Mouse (Mus musculus): ENCODE measurements around the gene Rprd1b. TPM values are rescaled to one million over a fixed set of nuclear protein-coding genes. Genes with fewer than 3 reads are reported as not detected.
A peak's percentile ranks its signal among the peaks of the same experiment; 100 is the strongest.

Gene Rprd1b
- polyA plus RNA-seq, 1 experiment from 2014 or later, result 30.8 TPM

DNA sequence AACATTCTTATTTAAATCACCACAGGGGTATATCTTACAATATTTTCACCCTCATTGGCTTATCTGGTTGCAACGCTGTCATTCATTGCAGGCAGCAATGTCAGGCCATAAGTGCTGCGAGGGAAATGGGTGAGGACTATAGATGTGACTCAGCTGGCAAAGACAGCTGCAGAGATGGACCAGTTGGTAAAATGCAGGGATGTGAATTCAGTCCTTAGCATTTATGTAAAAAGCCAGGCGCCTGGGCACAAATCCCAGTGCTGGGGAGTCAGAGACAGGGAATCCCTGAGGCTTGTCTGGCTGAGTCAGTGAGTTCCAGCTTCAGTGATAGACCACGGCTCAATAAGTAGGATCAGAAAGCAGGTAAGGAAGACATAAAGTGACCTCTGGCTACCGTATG, 73.5 kb downstream of the Rprd1b start:
- DNase-seq (ENCODE audit: low spot score), result no peak
- Histone ChIP-seq H3K36me3 (replicated peaks; ENCODE audit: control insufficient read depth, insufficient read depth) (no peaks in the 10 kb centered on the region), H3K9ac (no peak overlapping the region), H3K9me3 (ENCODE audit: control insufficient read depth, low read length) (no peaks in the 10 kb centered on the region), H3K27ac (no peak overlapping the region), H3K4me2 (replicated peaks) (no peak overlapping the region), H3K27me3 (ENCODE audit: control insufficient read depth, insufficient read depth, low read length) (no peaks in the 10 kb centered on the region), H3K4me3 (replicated peaks; ENCODE audit: low read length) (no peak overlapping the region), H3K4me1 (replicated peaks; ENCODE audit: control insufficient read depth, insufficient read depth, low read length) (0 out of 2 replicates have a peak, but pooled peaks cover 3% of the 10 kb centered on the region)
- WGBS, result 78% methylated on average over 5 of the region's 5 CpGs
- no peak for ATAC-seq (ENCODE audit: low FRiP score)

- DNase-seq (ENCODE audit: low spot score) (no peak), ATAC-seq (ENCODE audit: low FRiP score) (no peak)
- Histone ChIP-seq H3K9me3 (ENCODE audit: control insufficient read depth, low read length) (no peaks in the 10 kb centered on the region), H3K27ac (no peak overlapping the region), H3K4me1 (replicated peaks; ENCODE audit: control insufficient read depth, insufficient read depth, low read length) (0 out of 2 replicates have a peak, but pooled peaks cover 6% of the 10 kb centered on the region), H3K9ac (no peak overlapping the region), H3K4me2 (replicated peaks) (no peak overlapping the region), H3K4me3 (replicated peaks; ENCODE audit: low read length) (no peak overlapping the region), H3K36me3 (replicated peaks; ENCODE audit: control insufficient read depth, insufficient read depth) (no peaks in the 10 kb centered on the region), H3K27me3 (ENCODE audit: control insufficient read depth, insufficient read depth, low read length) (no peaks in the 10 kb centered on the region)
- WGBS, result 86% methylated on average over 6 of the region's 6 CpGs
These were observed 76.7 kb downstream of the Rprd1b start for GRCm38 (mm10) chr2:158104966-158105365.

DNA sequence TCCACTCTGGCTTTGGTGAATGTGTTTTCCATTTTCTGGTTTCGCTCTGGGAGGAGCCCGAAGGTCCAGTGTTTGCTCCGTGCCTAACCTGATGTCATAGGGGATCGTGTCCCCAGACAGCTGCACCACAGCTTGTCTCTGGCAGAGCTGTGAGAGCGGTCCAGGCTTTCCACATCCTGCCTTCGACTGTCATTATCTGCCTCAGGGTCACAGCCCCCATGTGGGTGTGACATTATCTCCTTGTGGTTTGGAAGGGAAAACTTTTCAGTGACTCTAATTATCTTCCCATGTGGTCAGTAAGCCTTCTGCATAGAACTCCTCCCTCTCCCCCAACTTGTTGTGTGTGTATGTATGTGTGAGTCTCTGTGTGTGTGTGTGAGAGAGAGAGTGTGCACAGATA, 77.3 kb downstream of the Rprd1b start:
- H3K27ac ChIP-seq, result no peak overlapping the region
- no peak overlapping the region for H3K4me2 ChIP-seq (replicated peaks)
- no peak for DNase-seq (ENCODE audit: low spot score)
- no peak overlapping the region for H3K4me3 ChIP-seq (replicated peaks; ENCODE audit: low read length)
- H3K9me3 ChIP-seq (ENCODE audit: control insufficient read depth, low read length), result no peaks in the 10 kb centered on the region
- no peaks in the 10 kb centered on the region for H3K27me3 ChIP-seq (ENCODE audit: control insufficient read depth, insufficient read depth, low read length)
- WGBS, result 91% methylated on average over 6 of the region's 6 CpGs
- no peak overlapping the region for H3K9ac ChIP-seq
- ATAC-seq (ENCODE audit: low FRiP score), result no peak
- H3K36me3 ChIP-seq (replicated peaks; ENCODE audit: control insufficient read depth, insufficient read depth), result no peaks in the 10 kb centered on the region
- H3K4me1 ChIP-seq (replicated peaks; ENCODE audit: control insufficient read depth, insufficient read depth, low read length), result 0 out of 2 replicates have a peak, but pooled peaks cover 6% of the 10 kb centered on the region

GRCm38 (mm10) chr2:158106947-158107587, 78.8 kb downstream of the Rprd1b start:
- no peak overlapping the region for H3K9ac ChIP-seq
- H3K4me1 ChIP-seq (replicated peaks; ENCODE audit: control insufficient read depth, insufficient read depth, low read length), result 0 out of 2 replicates have a peak, but pooled peaks cover 6% of the 10 kb centered on the region
- no peaks in the 10 kb centered on the region for H3K27me3 ChIP-seq (ENCODE audit: control insufficient read depth, insufficient read depth, low read length)
- peak; percentile 59; the same call in 1 of the 2 replicates for ATAC-seq (ENCODE audit: low FRiP score)
- DNase-seq (ENCODE audit: low spot score), result peak; percentile 63
- no peaks in the 10 kb centered on the region for H3K9me3 ChIP-seq (ENCODE audit: control insufficient read depth, low read length)
- 36% methylated on average over 6 of the region's 6 CpGs for WGBS
- H3K4me3 ChIP-seq (replicated peaks; ENCODE audit: low read length), result no peak overlapping the region
- no peak overlapping the region for H3K27ac ChIP-seq
- H3K36me3 ChIP-seq (replicated peaks; ENCODE audit: control insufficient read depth, insufficient read depth), result no peaks in the 10 kb centered on the region
- no peak overlapping the region for H3K4me2 ChIP-seq (replicated peaks)

DNA sequence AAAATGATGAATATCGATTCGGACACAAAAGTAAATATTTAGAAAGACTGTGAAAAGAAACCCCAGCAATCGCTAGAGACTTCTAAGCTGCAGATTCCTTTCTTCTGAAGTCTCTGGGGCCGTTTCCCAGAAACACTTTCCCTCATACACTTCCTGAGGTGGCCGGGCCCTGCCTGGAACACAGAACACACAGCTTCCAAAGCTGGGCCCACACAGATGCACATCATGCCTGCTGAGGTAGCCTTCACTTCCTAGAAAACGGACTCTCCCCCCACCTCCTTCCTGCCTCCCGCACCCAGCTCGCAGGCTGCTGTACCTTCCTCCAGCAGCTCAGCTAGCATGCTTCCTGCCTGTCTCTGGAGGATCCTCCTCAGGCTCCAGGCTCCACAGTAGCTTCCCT, 81.2 kb downstream of the Rprd1b start:
- Histone ChIP-seq H3K4me1 (replicated peaks; ENCODE audit: control insufficient read depth, insufficient read depth, low read length) (0 out of 2 replicates have a peak, but pooled peaks cover 6% of the 10 kb centered on the region), H3K4me3 (replicated peaks; ENCODE audit: low read length) (no peak overlapping the region), H3K9ac (no peak overlapping the region), H3K4me2 (replicated peaks) (no peak overlapping the region), H3K27ac (no peak overlapping the region), H3K27me3 (ENCODE audit: control insufficient read depth, insufficient read depth, low read length) (no peaks in the 10 kb centered on the region), H3K9me3 (ENCODE audit: control insufficient read depth, low read length) (no peaks in the 10 kb centered on the region), H3K36me3 (replicated peaks; ENCODE audit: control insufficient read depth, insufficient read depth) (no peaks in the 10 kb centered on the region)
- no peak for ATAC-seq (ENCODE audit: low FRiP score)
- WGBS, result 63% methylated on average over 8 of the region's 8 CpGs
- DNase-seq (ENCODE audit: low spot score), result no peak

DNA sequence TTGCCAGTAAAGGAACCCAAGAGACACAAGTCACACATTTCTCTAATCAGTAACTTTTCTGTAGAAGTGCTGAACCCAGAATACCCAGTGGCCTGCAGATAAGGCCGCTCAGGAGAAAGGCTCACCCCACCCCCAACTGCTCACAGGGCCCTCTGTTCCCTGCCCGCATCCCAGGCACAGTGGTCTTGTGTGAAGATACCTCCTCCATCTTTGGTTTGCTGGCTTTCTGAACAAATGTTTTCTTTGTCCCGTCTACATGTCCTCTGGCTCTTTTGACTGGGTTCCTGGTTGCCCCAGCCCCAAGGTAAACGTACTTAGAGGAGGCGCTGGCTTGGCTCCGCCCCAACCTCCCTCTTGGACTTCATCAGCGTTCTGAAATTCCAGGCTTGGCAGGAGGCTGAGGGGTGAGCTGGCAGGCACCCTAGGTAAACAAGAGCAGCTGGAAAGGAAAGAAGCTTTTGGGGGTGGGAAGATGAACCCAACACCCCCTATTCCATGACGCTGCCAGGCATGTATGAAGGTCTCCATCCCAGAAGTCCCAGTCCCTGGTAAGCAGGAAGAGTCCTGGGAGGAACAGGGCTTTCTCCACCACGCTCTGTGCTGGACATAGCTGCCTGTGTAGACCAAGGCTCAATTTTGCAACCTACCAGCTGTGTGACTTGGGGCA, 85.4 kb downstream of the Rprd1b start:
- peak; percentile 34 for DNase-seq (ENCODE audit: low spot score)
- no peak for ATAC-seq (ENCODE audit: low FRiP score)
- no peak overlapping the region for H3K4me2 ChIP-seq (replicated peaks)
- 42% methylated on average over 9 of the region's 9 CpGs for WGBS
- H3K4me1 ChIP-seq (replicated peaks; ENCODE audit: control insufficient read depth, insufficient read depth, low read length), result no peaks in the 10 kb centered on the region
- no peak overlapping the region for H3K4me3 ChIP-seq (replicated peaks; ENCODE audit: low read length)
- H3K9me3 ChIP-seq (ENCODE audit: control insufficient read depth, low read length), result no peaks in the 10 kb centered on the region
- H3K27me3 ChIP-seq (ENCODE audit: control insufficient read depth, insufficient read depth, low read length), result no peaks in the 10 kb centered on the region
- H3K27ac ChIP-seq, result no peak overlapping the region
- H3K36me3 ChIP-seq (replicated peaks; ENCODE audit: control insufficient read depth, insufficient read depth), result no peaks in the 10 kb centered on the region
- no peak overlapping the region for H3K9ac ChIP-seq

DNA sequence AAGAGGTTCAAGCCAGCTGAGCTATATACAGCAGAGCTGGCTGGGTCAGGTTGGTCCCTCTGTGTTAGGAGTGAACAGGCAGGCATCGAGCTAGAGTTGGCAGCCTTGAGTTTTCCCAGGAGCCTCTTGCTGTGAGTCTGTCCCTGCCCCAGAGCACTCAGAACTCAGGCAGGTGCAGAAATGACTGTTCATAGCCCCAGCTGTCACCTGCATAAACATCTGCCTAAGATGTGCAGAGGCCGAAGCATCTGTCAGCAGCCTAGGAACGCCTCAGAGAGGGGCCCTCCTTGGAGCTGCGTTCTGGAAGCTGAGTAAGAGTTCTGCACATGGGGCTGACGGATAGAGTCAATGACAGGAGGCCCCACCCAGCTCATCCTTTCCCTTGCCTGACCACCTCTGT, 86.6 kb downstream of the Rprd1b start:
- no peak overlapping the region for H3K4me3 ChIP-seq (replicated peaks; ENCODE audit: low read length)
- no peak overlapping the region for H3K27ac ChIP-seq
- ATAC-seq (ENCODE audit: low FRiP score) (no peak), DNase-seq (ENCODE audit: low spot score) (peak; percentile 33)
- H3K4me2 ChIP-seq (replicated peaks), result no peak overlapping the region
- no peaks in the 10 kb centered on the region for H3K4me1 ChIP-seq (replicated peaks; ENCODE audit: control insufficient read depth, insufficient read depth, low read length)
- H3K9ac ChIP-seq, result no peak overlapping the region
- H3K9me3 ChIP-seq (ENCODE audit: control insufficient read depth, low read length), result no peaks in the 10 kb centered on the region
- 72% methylated on average over 5 of the region's 5 CpGs for WGBS
- H3K36me3 ChIP-seq (replicated peaks; ENCODE audit: control insufficient read depth, insufficient read depth), result no peaks in the 10 kb centered on the region
- H3K27me3 ChIP-seq (ENCODE audit: control insufficient read depth, insufficient read depth, low read length), result no peaks in the 10 kb centered on the region

DNA sequence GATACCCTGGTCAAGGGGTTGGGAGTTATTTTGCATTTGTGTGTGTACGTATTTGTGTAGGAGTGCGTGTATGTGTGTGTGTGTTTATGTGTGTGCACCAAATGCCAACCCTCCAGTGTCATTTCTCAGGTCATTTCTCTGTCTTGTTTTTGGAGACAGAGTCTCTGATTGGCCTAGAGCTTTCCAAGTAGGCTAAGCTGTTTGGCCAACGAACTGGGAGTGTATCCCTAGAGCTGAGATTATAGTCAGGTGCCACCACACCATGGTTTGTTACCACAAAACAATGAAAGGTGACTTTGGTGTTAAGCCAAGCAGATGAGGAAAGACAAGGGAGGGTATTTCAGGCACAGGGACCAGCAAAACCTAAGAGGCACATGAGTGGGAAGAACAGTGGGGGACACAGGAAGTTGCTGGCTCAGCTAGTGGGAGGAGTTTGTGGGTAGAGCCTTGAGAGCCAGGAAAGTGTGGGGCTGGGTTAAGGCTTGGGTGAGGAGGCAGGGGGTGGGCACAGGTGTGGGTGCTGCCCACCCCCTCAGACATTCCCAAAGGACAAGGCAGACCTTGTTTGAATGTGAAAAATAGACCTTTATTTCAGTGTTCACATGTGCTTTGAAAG, 87.6 kb downstream of the Rprd1b start:
- H3K4me1 ChIP-seq (replicated peaks; ENCODE audit: control insufficient read depth, insufficient read depth, low read length), result no peaks in the 10 kb centered on the region
- H3K27me3 ChIP-seq (ENCODE audit: control insufficient read depth, insufficient read depth, low read length), result no peaks in the 10 kb centered on the region
- no peaks in the 10 kb centered on the region for H3K36me3 ChIP-seq (replicated peaks; ENCODE audit: control insufficient read depth, insufficient read depth)
- no peak for ATAC-seq (ENCODE audit: low FRiP score)
- H3K4me3 ChIP-seq (replicated peaks; ENCODE audit: low read length), result no peak overlapping the region
- H3K27ac ChIP-seq, result no peak overlapping the region
- WGBS, result 90% methylated on average over 3 of the region's 3 CpGs
- H3K9me3 ChIP-seq (ENCODE audit: control insufficient read depth, low read length), result no peaks in the 10 kb centered on the region
- H3K4me2 ChIP-seq (replicated peaks), result no peak overlapping the region
- no peak for DNase-seq (ENCODE audit: low spot score)
- no peak overlapping the region for H3K9ac ChIP-seq

GRCm38 (mm10) chr2:158116653-158117052, 88.4 kb downstream of the Rprd1b start:
- H3K27me3 ChIP-seq (ENCODE audit: control insufficient read depth, insufficient read depth, low read length), result no peaks in the 10 kb centered on the region
- ATAC-seq (ENCODE audit: low FRiP score), result no peak
- H3K27ac ChIP-seq, result no peak overlapping the region
- H3K4me1 ChIP-seq (replicated peaks; ENCODE audit: control insufficient read depth, insufficient read depth, low read length), result peaks cover 2% of the 10 kb centered on the region
- H3K4me3 ChIP-seq (replicated peaks; ENCODE audit: low read length), result no peak overlapping the region
- H3K9ac ChIP-seq, result no peak overlapping the region
- no peaks in the 10 kb centered on the region for H3K9me3 ChIP-seq (ENCODE audit: control insufficient read depth, low read length)
- WGBS, result 73% methylated on average over 6 of the region's 6 CpGs
- no peaks in the 10 kb centered on the region for H3K36me3 ChIP-seq (replicated peaks; ENCODE audit: control insufficient read depth, insufficient read depth)
- no peak overlapping the region for H3K4me2 ChIP-seq (replicated peaks)
- DNase-seq (ENCODE audit: low spot score), result no peak
